Mouse (Mus musculus) macrophage (primary cell): ENCODE data around the gene M6pr. TPM values are rescaled to one million over a fixed set of nuclear protein-coding genes. Genes with fewer than 3 reads are reported as not detected.

Experiments used
- H3K27ac ChIP-seq: fragments of 350-480 bp; formaldehyde crosslinking; 2 replicates; pipeline ENCODE4 v1.9.0; 2021
- H3K36me3 ChIP-seq: fragments of 350-480 bp; formaldehyde crosslinking; 2 replicates; pipeline ENCODE4 v1.9.0; 2021; ENCODE audit errors: inconsistent target
- H3K4me3 ChIP-seq: fragments of 350-480 bp; formaldehyde crosslinking; 2 replicates; pipeline ENCODE4 v1.9.0; 2021; ENCODE audit errors: inconsistent target
- H3K79me2 ChIP-seq: fragments of 350-480 bp; formaldehyde crosslinking; 2 replicates; pipeline ENCODE4 v1.9.0; 2021; ENCODE audit errors: inconsistent target
- WGBS: methylation state at CpG from one replicate; pipeline ENCODE4 v1.1.7; 2026; ENCODE audit warnings: inconsistent platforms; ENCODE audit not compliant: missing documents; 5-methylcytosine and 5-hydroxymethylcytosine counted together
- polyA plus RNA-seq: library from polyadenylated mRNA; stranded (reverse); fragments of 250-400 nt; gene quantifications from 3 replicates; pipeline ENCODE4 v1.2.4, GENCODE M21; 2018; ENCODE audit warnings: inconsistent platforms

M6pr gene
- polyA plus RNA-seq, 1 experiment from 2014 or later, result 335 TPM

GRCm38 (mm10) chr6:122306707-122307106 lies 1.8 kb upstream of the M6pr start:
- no peaks in the 10 kb centered on the region for H3K36me3 ChIP-seq
- WGBS, result 95% methylated on average over 4 of the region's 4 CpGs
- H3K27ac ChIP-seq, result no peak overlapping the region
- no peak overlapping the region for H3K4me3 ChIP-seq
- H3K79me2 ChIP-seq, result peaks cover 25% of the 10 kb centered on the region

GRCm38 (mm10) chr6:122308136-122308504 lies 400 bp upstream of the M6pr start:
- 71% methylated on average over 6 of the region's 6 CpGs for WGBS
- Histone ChIP-seq H3K4me3 (peak overlapping the region; percentile 100), H3K36me3 (peaks cover 5% of the 10 kb centered on the region; the same call in 1 of the 2 replicates)

GRCm38 (mm10) chr6:122309446-122309960 lies 983 bp downstream of the M6pr start:
- peak overlapping the region; percentile 100 for H3K4me3 ChIP-seq

More at GRCm38 (mm10) chr6:122308136-122308504, 400 bp upstream of the M6pr start:
- peaks cover 39% of the 10 kb centered on the region for H3K79me2 ChIP-seq
- no peak overlapping the region for H3K27ac ChIP-seq

GRCm38 (mm10) chr6:122310187-122310820 lies 1.8 kb downstream of the M6pr start:
- H3K27ac ChIP-seq, result peak overlapping the region; percentile 90
- peaks cover 39% of the 10 kb centered on the region for H3K79me2 ChIP-seq
- WGBS, result 10% methylated on average over 5 of the region's 5 CpGs
- peak overlapping the region; percentile 100 for H3K4me3 ChIP-seq
- H3K36me3 ChIP-seq, result peaks cover 26% of the 10 kb centered on the region

More at GRCm38 (mm10) chr6:122309446-122309960, 983 bp downstream of the M6pr start:
- under 1% methylated on average over 11 of the region's 11 CpGs for WGBS
- H3K27ac ChIP-seq, result peak overlapping the region; percentile 90
- H3K79me2 ChIP-seq, result peaks cover 39% of the 10 kb centered on the region
- H3K36me3 ChIP-seq, result peaks cover 18% of the 10 kb centered on the region

GRCm38 (mm10) chr6:122318726-122319125 lies 10.2 kb downstream of the M6pr start:
- no peak overlapping the region for H3K4me3 ChIP-seq
- 100% methylated on average over 1 of the region's 1 CpGs for WGBS
- no peaks in the 10 kb centered on the region for H3K79me2 ChIP-seq
- no peak overlapping the region for H3K27ac ChIP-seq
- peaks cover 41% of the 10 kb centered on the region for H3K36me3 ChIP-seq

- no peak overlapping the region for H3K4me3 ChIP-seq
- H3K79me2 ChIP-seq, result no peaks in the 10 kb centered on the region
- H3K36me3 ChIP-seq, result no peaks in the 10 kb centered on the region
- 93% methylated on average over 5 of the region's 6 CpGs for WGBS
- no peak overlapping the region for H3K27ac ChIP-seq
Observed at GRCm38 (mm10) chr6:122325361-122325975, 16.9 kb downstream of the M6pr start.

- WGBS, result 93% methylated on average over 13 of the region's 13 CpGs
- Histone ChIP-seq H3K27ac (no peak overlapping the region), H3K4me3 (no peak overlapping the region), H3K36me3 (no peaks in the 10 kb centered on the region), H3K79me2 (no peaks in the 10 kb centered on the region)
Observed at GRCm38 (mm10) chr6:122333081-122333612, 24.6 kb downstream of the M6pr start.

GRCm38 (mm10) chr6:122334786-122335340 lies 26.3 kb downstream of the M6pr start:
- Histone ChIP-seq H3K36me3 (no peaks in the 10 kb centered on the region), H3K79me2 (no peaks in the 10 kb centered on the region), H3K4me3 (no peak overlapping the region), H3K27ac (no peak overlapping the region)
- WGBS, result 88% methylated on average over 7 of the region's 7 CpGs

- no peaks in the 10 kb centered on the region for H3K79me2 ChIP-seq
- 82% methylated on average over 6 of the region's 6 CpGs for WGBS
Observed at GRCm38 (mm10) chr6:122337546-122337945, 29.0 kb downstream of the M6pr start.

GRCm38 (mm10) chr6:122339047-122339647 lies 30.6 kb downstream of the M6pr start:
- H3K4me3 ChIP-seq, result peak overlapping the region; percentile 34
- H3K79me2 ChIP-seq, result no peaks in the 10 kb centered on the region
- no peaks in the 10 kb centered on the region for H3K36me3 ChIP-seq
- WGBS, result under 1% methylated on average over 15 of the region's 51 CpGs
- no peak overlapping the region for H3K27ac ChIP-seq

More at GRCm38 (mm10) chr6:122337546-122337945, 29.0 kb downstream of the M6pr start:
- Histone ChIP-seq H3K4me3 (no peak overlapping the region), H3K36me3 (no peaks in the 10 kb centered on the region), H3K27ac (no peak overlapping the region)

- peak overlapping the region; percentile 54 for H3K4me3 ChIP-seq
- no peaks in the 10 kb centered on the region for H3K36me3 ChIP-seq
- 7% methylated on average over 16 of the region's 71 CpGs for WGBS
- no peaks in the 10 kb centered on the region for H3K79me2 ChIP-seq
- H3K27ac ChIP-seq, result no peak overlapping the region
Observed at GRCm38 (mm10) chr6:122339648-122340341, 31.3 kb downstream of the M6pr start.

- WGBS, result 1% methylated on average over 16 of the region's 17 CpGs
- H3K4me3 ChIP-seq, result peak within 1 kb of the TSS; percentile 54
- no peak within 1 kb of the TSS for H3K27ac ChIP-seq
Observed at GRCm38 (mm10) chr6:122340349-122341000, 32.0 kb downstream of the M6pr start, which contains the start of gene Phc1. Gene Phc1, minus strand, starts transcription at chr6:122340561.

GRCm38 (mm10) chr6:122341038-122341810 lies 32.7 kb downstream of the M6pr start:
- WGBS, result 90% methylated on average over 7 of the region's 7 CpGs
- Histone ChIP-seq H3K4me3 (no peak overlapping the region), H3K79me2 (no peaks in the 10 kb centered on the region), H3K27ac (no peak overlapping the region), H3K36me3 (no peaks in the 10 kb centered on the region)

More at GRCm38 (mm10) chr6:122340349-122341000, 32.0 kb downstream of the M6pr start, which contains the start of gene Phc1:
- no peaks in the 10 kb centered on the region for H3K36me3 ChIP-seq
- H3K79me2 ChIP-seq, result no peaks in the 10 kb centered on the region
